Mouse (Mus musculus): Measurements from ENCODE around the gene Ralb.

Gene Ralb

GRCm38 (mm10) chr1:119451417-119451816, 53.2 kb downstream of the Ralb start:
- DNase-seq (ENCODE audit: low spot score in 2 of 2), result no peak

- DNase-seq (ENCODE audit: low spot score in 2 of 2), result no peak
These were observed 53.8 kb downstream of the Ralb start for GRCm38 (mm10) chr1:119450651-119451345.

GRCm38 (mm10) chr1:119446753-119447283, 57.8 kb downstream of the Ralb start:
- DNase-seq (ENCODE audit: low spot score in 2 of 2), result no peak

GRCm38 (mm10) chr1:119443591-119444350, 60.8 kb downstream of the Ralb start:
- DNase-seq (ENCODE audit: low spot score in 2 of 2), result no peak

GRCm38 (mm10) chr1:119442901-119443300, 61.7 kb downstream of the Ralb start:
- no peak for DNase-seq (ENCODE audit: low spot score in 2 of 2)

GRCm38 (mm10) chr1:119438105-119438637, 66.4 kb downstream of the Ralb start:
- no peak for DNase-seq (ENCODE audit: low spot score in 2 of 2)

- DNase-seq (ENCODE audit: low spot score in 2 of 2), result no peak
These were observed 67.2 kb downstream of the Ralb start for GRCm38 (mm10) chr1:119437401-119437800.

- no peak for DNase-seq (ENCODE audit: low spot score in 2 of 2)
These were observed 80.3 kb downstream of the Ralb start for GRCm38 (mm10) chr1:119424141-119424860.

- DNase-seq (ENCODE audit: low spot score in 2 of 2), result no peak
These were observed 81.1 kb downstream of the Ralb start for GRCm38 (mm10) chr1:119423510-119423909.

- DNase-seq (ENCODE audit: low spot score in 2 of 2), result no peak
These were observed 82.1 kb downstream of the Ralb start for GRCm38 (mm10) chr1:119422460-119423015.

- no peak for DNase-seq (ENCODE audit: low spot score in 2 of 2)
These were observed 82.8 kb downstream of the Ralb start, which contains the start of gene Inhbb for GRCm38 (mm10) chr1:119421576-119422421. Gene Inhbb, minus strand, starts transcription at chr1:119422248.

- no peak for DNase-seq (ENCODE audit: low spot score in 2 of 2)
These were observed 83.5 kb downstream of the Ralb start for GRCm38 (mm10) chr1:119420984-119421575.

All from natural killer cell, adult 2 months (primary cell).